Mouse (Mus musculus) MEL-GATA-1-ER (cell line): ENCODE data around the gene Psmb8.

Experiments
- DNase-seq: peaks from one replicate; pipeline ENCODE4 v3.0.0-alpha.2; 2012; ENCODE audit warnings: low read depth; ENCODE audit errors: extremely low read depth

The Psmb8 gene

GRCm38 (mm10) chr17:34247047-34247446, 49.5 kb downstream of the Psmb8 start:
- no peak for DNase-seq

DNA sequence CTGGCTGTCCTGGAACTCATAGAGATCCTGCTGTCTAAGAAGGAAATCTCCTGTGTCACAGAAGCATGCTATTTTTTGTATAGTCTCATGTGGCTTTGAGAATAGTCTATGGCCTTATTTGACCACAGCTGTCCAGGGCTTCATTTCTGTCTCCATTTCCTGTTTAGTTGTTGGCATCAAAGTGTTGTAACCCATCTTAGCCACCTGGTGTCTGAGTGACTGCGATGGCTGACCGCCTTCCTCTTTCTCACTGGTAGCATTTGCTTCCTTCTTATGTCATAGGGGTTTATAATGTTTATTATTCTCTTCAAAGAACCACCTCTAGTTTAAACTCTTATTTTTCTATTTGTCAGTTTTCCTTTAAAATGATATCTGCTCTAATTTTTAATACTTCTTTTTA, 51.2 kb downstream of the Psmb8 start:
- DNase-seq: no peak

- no peak for DNase-seq
Measured at GRCm38 (mm10) chr17:34249361-34249760, 51.8 kb downstream of the Psmb8 start.

GRCm38 (mm10) chr17:34249878-34250277, 52.4 kb downstream of the Psmb8 start:
- no peak for DNase-seq
